Mouse (Mus musculus): ENCODE measurements at regions not wholly inside any gene's neighbourhood (a gene's known extent, or its start where the extent isn't known, plus 50 kb on each side); places are given as distances from the start of the nearest gene placed in this dataset.

DNA sequence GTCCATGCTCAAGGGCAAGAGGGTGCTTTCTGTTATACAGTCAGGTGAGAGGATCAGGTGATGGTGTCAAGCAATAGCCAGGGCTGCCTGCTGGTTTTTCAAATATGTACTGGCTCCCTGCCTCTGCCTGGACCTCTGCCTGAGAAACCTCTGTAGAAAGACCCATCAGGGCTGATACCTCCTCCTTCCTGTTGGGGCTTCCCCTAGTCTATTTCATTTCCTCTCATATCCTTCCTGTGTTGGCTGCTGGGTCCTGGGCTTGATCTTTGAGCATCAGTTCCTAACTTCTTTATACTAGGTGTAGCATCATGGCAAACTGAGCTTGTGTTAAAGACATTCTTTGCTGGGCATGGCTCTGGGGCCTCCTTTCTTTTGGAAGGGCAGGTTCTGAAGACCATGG is 89.5 kb downstream of the Tmem38b start:
- peak; percentile 96 for ATAC-seq

DNA sequence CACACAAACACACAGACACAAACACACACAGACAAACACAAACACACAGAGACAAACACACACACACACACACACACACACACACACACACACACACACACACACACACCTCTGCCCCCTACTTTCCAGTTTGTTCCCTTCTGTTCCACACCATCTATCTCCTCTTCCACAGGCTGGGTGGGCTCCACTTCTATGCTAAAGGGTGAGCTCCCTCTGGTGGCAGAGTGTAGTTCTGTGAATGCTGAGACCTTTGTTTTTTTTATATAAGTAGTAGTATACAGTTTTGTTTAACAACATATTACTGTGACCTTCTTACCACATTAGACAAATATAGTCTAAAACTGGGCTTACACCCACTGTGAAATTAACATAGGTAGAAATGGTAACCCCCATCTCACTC is 93.3 kb downstream of the Tmem38b start:
- ATAC-seq = peak; percentile 22

GRCm38 (mm10) chr4:53920587-53920986 is 94.7 kb downstream of the Tmem38b start:
- peak; percentile 79 for ATAC-seq

- no peak for ATAC-seq
Observed at GRCm38 (mm10) chr4:53931068-53931467, 105.2 kb downstream of the Tmem38b start.

GRCm38 (mm10) chr4:53931499-53931898 is 105.7 kb downstream of the Tmem38b start:
- peak; percentile 93 for ATAC-seq

DNA sequence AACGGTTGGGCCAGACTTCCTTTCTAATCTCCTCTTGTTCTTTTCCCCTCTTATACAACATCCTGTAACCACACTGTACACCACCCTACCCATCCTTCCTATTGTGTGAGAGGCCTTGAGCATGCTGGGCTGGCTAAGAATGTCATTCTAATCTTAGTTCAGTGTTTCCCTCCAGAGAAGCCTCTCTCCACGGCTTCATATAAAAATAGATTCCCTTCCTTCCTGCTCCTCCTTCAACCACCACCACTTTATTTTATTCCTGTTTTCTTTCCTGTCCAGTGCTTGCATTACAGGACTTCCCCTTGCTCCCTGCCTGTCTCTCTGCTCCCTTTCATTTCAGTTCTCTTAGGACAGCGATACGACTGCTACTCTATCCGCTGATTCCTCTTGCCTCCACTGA is 109.5 kb downstream of the Tmem38b start:
- ATAC-seq = no peak

DNA sequence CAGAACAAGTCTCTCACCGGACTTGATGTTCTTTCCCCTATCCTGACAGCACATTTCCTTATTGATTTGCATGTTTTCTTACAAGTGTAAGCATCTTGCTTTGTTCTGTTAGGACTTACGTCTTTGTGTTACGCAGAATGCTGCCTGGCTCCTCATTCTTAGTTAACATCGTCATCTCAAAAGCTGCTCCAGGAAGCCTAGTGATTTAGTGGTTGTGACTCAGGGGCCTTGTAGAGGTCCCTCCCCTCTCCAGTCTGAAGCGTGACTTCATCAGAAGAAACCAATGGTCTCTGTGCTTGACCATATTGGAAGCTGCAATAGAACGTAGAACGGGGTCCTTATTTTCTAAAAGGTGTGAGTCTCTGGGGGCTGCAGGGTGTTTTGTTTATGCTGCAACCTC is 122.9 kb downstream of the Tmem38b start:
- no peak for ATAC-seq

GRCm38 (mm10) chr4:53949164-53949563 is 123.3 kb downstream of the Tmem38b start:
- ATAC-seq = no peak

DNA sequence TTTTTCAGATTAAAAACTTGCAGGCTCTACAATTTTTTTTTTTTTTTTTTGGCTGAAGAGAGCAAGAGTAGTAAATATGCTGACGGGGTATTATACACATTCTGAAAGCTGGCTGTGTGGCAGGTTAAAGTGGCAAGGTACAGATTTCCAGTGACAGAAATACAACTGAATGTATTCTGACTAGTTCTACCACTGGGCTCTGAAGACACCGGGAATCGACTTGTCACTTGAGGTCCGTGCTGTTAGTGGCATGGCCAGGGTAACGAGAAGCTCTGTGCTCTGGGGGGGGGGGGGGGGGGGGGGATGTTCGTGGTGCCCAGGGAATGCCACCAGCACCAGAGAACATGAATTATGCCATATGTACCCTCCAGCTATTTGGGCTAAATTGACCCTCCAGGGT is 124.7 kb downstream of the Tmem38b start:
- ATAC-seq = no peak

GRCm38 (mm10) chr4:53951003-53951733 is 125.3 kb downstream of the Tmem38b start:
- no peak for ATAC-seq

DNA sequence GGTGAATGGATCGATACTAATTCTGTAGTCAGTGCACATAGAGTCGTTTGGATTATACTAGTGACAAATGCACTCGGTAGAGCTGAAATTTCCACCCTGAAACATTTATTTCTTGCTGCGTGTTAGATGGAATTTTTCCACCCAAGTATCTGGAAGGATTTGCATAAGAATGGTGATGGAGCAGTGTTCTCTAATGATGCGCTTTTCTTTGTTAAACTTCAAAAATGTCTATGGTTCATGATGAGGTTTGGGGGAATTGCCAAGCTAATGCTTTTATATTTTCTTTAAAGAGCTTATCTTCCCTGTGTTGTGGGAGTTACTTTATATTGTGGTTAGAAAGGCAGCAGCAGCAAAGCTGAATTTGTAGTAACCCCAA is 125.9 kb downstream of the Tmem38b start:
- no peak for ATAC-seq

DNA sequence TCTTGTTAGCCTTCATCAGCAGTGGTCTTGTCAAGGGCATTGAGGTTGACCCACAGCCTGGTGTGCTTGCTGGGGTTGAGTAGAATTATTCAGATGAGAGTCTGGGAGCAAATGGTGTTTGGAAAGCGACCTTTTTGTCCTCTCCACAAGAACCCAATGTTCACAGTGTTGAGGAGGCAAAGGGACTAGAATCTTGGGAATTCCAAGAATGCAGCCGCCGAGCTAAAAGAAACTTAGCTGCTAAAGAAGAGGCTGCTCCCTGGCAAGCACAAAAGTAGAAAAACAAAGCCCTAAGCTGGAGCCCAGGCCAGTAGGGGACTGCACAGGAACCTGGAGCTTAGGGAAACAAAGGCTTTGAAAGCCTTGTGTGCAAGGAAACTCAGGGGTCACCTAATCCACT is 126.4 kb downstream of the Tmem38b start:
- ATAC-seq = no peak

DNA sequence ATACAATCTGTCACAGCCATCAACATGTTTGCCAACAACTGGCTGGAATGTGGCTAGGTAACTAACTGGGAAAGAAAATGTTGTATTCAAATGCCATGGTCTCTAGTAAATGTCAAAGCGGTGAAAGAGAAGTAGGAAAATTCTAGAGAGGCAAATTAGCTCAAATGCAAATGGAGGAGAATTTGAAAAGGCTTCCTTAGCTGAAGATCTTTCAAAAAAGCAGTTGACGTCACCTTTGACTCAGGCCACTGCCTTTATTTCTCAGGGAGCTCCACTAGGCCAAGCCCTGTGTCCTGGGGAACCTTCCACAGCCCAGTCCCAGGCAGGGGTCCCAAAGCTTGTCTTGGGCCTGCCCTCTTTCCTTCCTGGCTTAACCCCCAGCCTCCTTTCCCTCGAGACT is 136.6 kb downstream of the Tmem38b start:
- no peak for ATAC-seq

- ATAC-seq = no peak
Observed at GRCm38 (mm10) chr4:53970461-53970860, 144.6 kb downstream of the Tmem38b start.

DNA sequence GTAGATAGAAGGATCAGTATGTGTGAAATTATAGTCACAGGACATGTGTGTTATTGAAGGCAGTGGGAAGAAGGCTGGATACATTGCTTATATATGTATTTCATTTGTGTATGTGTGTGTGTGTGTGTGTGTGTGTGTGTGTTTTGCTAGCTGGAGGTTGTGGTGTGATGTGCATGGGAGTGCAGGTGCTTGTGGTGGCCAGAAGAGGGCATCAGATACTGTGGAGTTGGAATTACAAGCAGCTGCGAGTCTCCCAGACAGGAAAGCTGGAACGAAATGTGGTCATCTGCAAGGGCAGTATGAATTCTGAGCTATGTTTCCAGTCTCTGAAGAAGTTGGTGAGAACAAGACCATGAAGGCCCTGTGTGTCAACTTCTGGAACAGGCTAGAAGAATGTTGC is 145.1 kb downstream of the Tmem38b start:
- ATAC-seq = no peak

DNA sequence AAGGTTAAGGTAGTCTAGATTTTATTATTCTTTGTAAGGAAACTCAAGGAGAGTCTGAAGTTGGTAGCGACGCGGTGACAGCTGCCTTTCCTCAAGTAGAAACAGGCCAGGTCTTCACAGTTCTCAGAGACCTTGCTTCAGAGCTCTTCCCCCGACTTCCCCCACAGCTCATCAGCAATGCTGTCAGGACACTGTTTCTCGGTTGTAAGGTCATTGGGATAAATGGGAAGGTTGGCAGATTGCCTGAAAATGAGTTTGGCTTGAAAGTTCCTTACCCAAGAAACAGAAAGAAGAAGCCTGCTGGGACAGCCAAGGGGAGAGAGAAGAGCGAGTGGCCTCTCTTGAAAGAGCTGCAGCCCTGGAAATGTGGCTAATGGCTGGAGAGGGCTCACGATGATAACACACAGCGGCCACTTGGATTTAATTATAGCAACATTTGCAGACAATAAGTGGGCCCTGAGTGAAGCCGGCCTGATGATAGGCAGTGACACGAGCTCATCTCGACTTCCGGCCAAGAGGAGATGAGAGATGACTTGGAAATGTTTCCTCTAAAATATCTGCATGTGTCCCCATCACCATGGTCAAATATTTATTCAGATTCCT is 150.3 kb downstream of the Tmem38b start:
- ATAC-seq = no peak

DNA sequence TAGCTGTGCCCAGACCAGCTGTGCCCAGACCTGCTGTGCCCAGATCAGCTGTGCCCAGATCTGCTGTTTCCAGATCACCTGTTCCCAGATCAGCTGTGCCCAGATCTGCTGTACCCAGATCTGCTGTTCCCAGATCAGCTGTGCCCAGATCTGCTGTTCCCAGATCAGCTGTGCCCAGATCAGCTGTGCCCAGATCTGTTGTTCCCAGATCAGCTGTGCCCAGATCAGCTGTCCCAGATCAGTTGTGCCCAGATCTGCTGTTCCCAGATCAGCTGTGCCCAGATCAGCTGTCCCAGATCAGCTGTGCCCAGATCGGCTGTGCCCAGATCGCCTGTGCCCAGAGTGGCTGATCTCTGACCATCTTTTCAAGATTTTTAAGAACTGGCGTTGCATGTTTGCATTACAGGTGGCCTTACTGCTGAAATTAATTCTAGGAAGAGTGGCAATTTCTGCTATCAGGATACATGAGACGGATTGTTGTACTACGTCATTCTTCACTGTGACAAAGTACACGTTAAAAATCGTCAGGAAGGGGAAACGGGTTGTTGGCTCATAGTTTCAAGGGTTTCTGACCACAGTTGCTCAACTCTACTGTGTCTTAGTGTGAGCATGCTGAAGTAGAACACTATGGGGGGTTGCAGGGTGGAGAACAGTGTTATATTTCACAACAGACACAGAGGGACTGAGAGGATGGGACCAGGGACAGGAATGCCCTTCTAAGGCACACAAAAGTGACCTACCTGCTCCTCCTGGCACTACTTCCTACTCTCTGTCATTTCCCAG is 160.9 kb downstream of the Tmem38b start:
- ATAC-seq = no peak

- ATAC-seq = no peak
Observed at GRCm38 (mm10) chr4:53987536-53987935, 161.7 kb downstream of the Tmem38b start.

GRCm38 (mm10) chr4:54021069-54021829 is 195.4 kb downstream of the Tmem38b start:
- ATAC-seq = no peak

GRCm38 (mm10) chr4:54021861-54022385 is 196.1 kb downstream of the Tmem38b start:
- ATAC-seq = no peak

DNA sequence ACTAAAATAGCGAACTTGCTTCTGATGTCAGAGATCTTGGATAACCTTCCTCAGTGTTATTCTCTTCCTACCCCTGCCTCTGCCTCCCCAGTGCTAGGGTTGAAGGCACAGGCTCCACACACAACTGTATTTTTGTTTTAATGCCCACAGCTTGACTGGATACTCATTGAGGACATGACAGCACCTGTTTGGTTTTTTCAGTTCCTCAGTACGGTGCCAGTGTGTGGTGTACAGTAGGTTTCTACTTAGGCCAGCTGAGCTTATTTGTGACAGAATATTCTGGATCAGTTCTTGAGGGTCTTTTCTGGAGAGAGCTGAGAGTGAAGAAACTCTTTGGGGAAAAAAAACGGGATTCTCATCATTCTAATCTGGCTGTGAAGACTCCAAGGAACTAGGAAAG is 201.1 kb downstream of the Tmem38b start:
- ATAC-seq = no peak

DNA sequence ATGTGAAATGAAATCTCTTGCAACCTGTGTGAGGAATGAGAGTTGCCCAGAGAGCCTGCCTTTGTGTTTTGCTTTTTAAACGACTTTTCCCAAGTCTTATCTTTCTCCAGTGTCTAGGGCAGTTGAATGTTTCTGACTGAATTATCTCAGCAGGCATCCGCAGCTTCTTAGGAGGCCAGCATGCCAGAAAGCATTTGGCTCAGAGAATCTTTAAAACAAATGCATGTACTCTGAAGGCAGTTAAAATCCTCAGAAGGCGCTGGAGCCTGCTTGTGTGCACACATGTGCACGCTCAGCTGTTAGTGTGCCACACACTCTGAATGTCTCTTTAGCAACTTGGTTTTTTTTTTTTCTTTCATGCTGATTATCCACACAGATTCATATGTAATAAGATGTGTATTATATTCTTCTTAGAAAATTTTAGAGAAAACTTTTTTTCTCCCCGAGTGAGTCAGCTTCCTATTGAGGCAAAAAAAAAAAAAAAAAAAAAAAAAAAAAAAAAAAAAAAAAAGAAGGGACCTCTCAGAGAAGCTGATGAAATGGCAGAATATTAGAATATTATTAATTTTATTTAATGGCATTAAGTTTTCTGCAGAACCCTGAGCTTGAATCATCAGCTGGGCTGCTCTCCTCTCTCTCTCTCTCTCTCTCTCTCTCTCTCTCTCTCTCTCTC is 201.9 kb downstream of the Tmem38b start:
- no peak for ATAC-seq

Measured in inflammation-experienced regulatory T-cells, adult 6 months (primary cell).